Mouse (Mus musculus) cerebellum, adult 2 months (tissue): ENCODE data around the gene Ppp5c. TPM values are rescaled to one million over a fixed set of nuclear protein-coding genes. Genes with fewer than 3 reads are reported as not detected.

Experiments used
- DNase-seq, 2 experiments: peaks; one replicate each; pipeline ENCODE4 v3.0.0; 2021
- H3K27ac ChIP-seq: fragments of 200-500 bp; 2 replicates; pipeline ENCODE4 v1.5.1; 2012; ENCODE audit warnings: low read length, control low read depth, inconsistent platforms; ENCODE audit not compliant: insufficient read depth
- H3K27me3 ChIP-seq: fragments of 200-500 bp; 2 replicates; pipeline ENCODE4 v1.6.1; 2012; ENCODE audit warnings: inconsistent platforms, mild to moderate bottlenecking, low read length, moderate library complexity; ENCODE audit not compliant: control insufficient read depth, insufficient read depth
- H3K4me1 ChIP-seq: fragments of 200-500 bp; 2 replicates; pipeline ENCODE4 v1.6.1; 2011; ENCODE audit warnings: low read length; ENCODE audit not compliant: control insufficient read depth, insufficient read depth
- H3K4me3 ChIP-seq: fragments of 200-500 bp; replicated peaks from 2 replicates; pipeline ENCODE3; 2011; ENCODE audit warnings: mild to moderate bottlenecking, low read depth, low read length, control low read depth; ENCODE audit not compliant: insufficient read depth
- CTCF ChIP-seq: fragments of 200-500 bp; IDR thresholded peaks from 2 replicates; pipeline ENCODE4 v1.5.1; 2011; ENCODE audit warnings: low read depth, mild to moderate bottlenecking, control low read depth, low read length, moderate library complexity, borderline replicate concordance; ENCODE audit not compliant: insufficient read depth
- POLR2A ChIP-seq: fragments of 200-500 bp; IDR thresholded peaks from 2 replicates; pipeline ENCODE4 v1.6.1; 2011; ENCODE audit warnings: low read length, control low read depth, borderline replicate concordance; ENCODE audit not compliant: insufficient read depth
- WGBS: fragments of 180-500 bp; shearing (Covaris S2); methylation state at CpG from one replicate; pipeline ENCODE4 v1.1.7; 2018; 5-methylcytosine and 5-hydroxymethylcytosine counted together
- polyA plus RNA-seq: library from polyadenylated mRNA; depleted of rRNA; stranded (reverse); fragments of >200 nt; gene quantifications from 2 replicates; pipeline ENCODE4 v1.2.3, GENCODE M21; 2012; rRNA removed

The Ppp5c gene
- polyA plus RNA-seq, 1 experiment: 306 TPM

GRCm38 (mm10) chr7:16956410-16957265 lies 71.1 kb downstream of the Ppp5c start:
- TF ChIP-seq CTCF (no peak), POLR2A (no peak)
- 41% methylated on average over 15 of the region's 15 CpGs for WGBS
- DNase-seq: no peak
- H3K27me3 ChIP-seq: no peaks in the 10 kb centered on the region
- no peak overlapping the region for H3K27ac ChIP-seq
- H3K4me1 ChIP-seq: peaks cover 14% of the 10 kb centered on the region; the same call in 1 of the 2 replicates
- no peak overlapping the region for H3K4me3 ChIP-seq

- TF ChIP-seq POLR2A: no peak
- TF ChIP-seq CTCF: no peak
- H3K27me3 ChIP-seq: no peaks in the 10 kb centered on the region
- no peak overlapping the region for H3K27ac ChIP-seq
- 96% methylated on average over 4 of the region's 4 CpGs for WGBS
- H3K4me1 ChIP-seq: peaks cover 7% of the 10 kb centered on the region; the same call in 1 of the 2 replicates
- no peak for DNase-seq
- H3K4me3 ChIP-seq: no peak overlapping the region
Observed at GRCm38 (mm10) chr7:16955712-16956111, 72.0 kb downstream of the Ppp5c start.

Other genes starting within 250 kb of the Ppp5c start
- 3.5 and 4.0 TPM in 2 replicates for gene Slc1a5, start 246.6 kb downstream of the Ppp5c start, polyA plus RNA-seq
- gene Strn4, start 212.0 kb downstream of the Ppp5c start, polyA plus RNA-seq: 158 and 160 TPM in 2 replicates
- gene Fkrp, start 211.2 kb downstream of the Ppp5c start, polyA plus RNA-seq: 38.6 and 38.9 TPM in 2 replicates
- gene Prkd2, start 185.0 kb downstream of the Ppp5c start, polyA plus RNA-seq: 6.5 and 7.5 TPM in 2 replicates
- gene Dact3, start 152.6 kb downstream of the Ppp5c start, polyA plus RNA-seq: 60.8 and 68.2 TPM in 2 replicates
- 10.0 and 14.0 TPM in 2 replicates for gene Gng8, start 136.1 kb downstream of the Ppp5c start, polyA plus RNA-seq
- 0.11 TPM in 2 replicates for gene Ptgir, start 121.4 kb downstream of the Ppp5c start, polyA plus RNA-seq
- gene Calm3, start 103.8 kb downstream of the Ppp5c start, polyA plus RNA-seq: 1,355 and 1,504 TPM in 2 replicates
- 135 and 136 TPM in 2 replicates for gene Pnmal2, start 83.2 kb downstream of the Ppp5c start, polyA plus RNA-seq
- 27.4 and 29.9 TPM in 2 replicates for gene Pnmal1, start 68.2 kb downstream of the Ppp5c start, polyA plus RNA-seq
- gene Gm42372, start 44.8 kb downstream of the Ppp5c start, polyA plus RNA-seq: 33.2 and 34.4 TPM in 2 replicates
- 0.87 and 1.2 TPM in 2 replicates for gene Ccdc8, start 35.2 kb downstream of the Ppp5c start, polyA plus RNA-seq
- 2.1 and 4.2 TPM in 2 replicates for gene Hif3a, start 34.5 kb upstream of the Ppp5c start, polyA plus RNA-seq
- gene Psg16, start 46.1 kb upstream of the Ppp5c start, polyA plus RNA-seq: 20.8 and 22.0 TPM in 2 replicates
- 0.41 and 0.62 TPM in 2 replicates for gene Ceacam3, start 122.4 kb upstream of the Ppp5c start, polyA plus RNA-seq
- gene Psg29, start 175.6 kb upstream of the Ppp5c start, polyA plus RNA-seq: 0.24 and 0.25 TPM in 2 replicates